Mouse (Mus musculus): Measurements from ENCODE around the gene Dgat2. TPM values are rescaled to one million over a fixed set of nuclear protein-coding genes. Genes with fewer than 3 reads are reported as not detected.

The Dgat2 gene
- total and polyA plus RNA-seq, 3 experiments, result 1.6 to 2.8 (median 1.7) TPM

DNA sequence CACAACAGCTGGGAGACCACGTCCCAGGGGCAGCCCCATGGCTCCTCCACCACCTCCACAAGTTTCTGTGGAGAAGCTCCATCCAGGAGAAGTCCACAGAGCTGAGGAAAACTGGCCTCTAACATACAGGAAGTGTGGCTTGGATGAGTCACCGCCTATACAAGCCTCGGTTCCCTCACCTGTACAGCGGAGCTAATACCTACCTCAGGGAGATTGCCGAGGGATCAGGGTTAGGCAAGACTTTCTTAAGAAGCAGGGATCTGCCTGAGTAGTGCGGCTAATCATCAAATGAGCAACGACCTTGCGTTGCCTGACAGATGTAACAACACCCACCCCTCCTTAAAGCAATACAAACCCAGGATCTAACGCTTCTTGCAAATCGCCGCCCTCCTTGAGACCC is 7.4 kb downstream of the Dgat2 start:
- TF ChIP-seq BHLHE40 (IDR thresholded peaks at IDR 0.05; ENCODE audit: low read depth, low read length) (no peak), MYC (IDR thresholded peaks at IDR 0.05; ENCODE audit: low read depth, low read length) (no peak), MAZ (IDR thresholded peaks at IDR 0.05; ENCODE audit: low read depth, low read length) (no peak), ETS1 (conservative IDR thresholded peaks at IDR 0.05; ENCODE audit: low read depth, low read length) (no peak), UBTF (IDR thresholded peaks at IDR 0.05; ENCODE audit: low read depth, low read length) (no peak), NELFE (IDR thresholded peaks at IDR 0.05; ENCODE audit: low read depth, low read length) (no peak), KAT2A (IDR thresholded peaks at IDR 0.05; ENCODE audit: insufficient replicate concordance, low read length) (no peak), NRF1 (IDR thresholded peaks at IDR 0.05; ENCODE audit: low read depth, low read length) (no peak), IRF4 (IDR thresholded peaks at IDR 0.05; ENCODE audit: low read depth, low read length) (no peak), JUN (IDR thresholded peaks at IDR 0.05; ENCODE audit: insufficient read depth, low read depth, low read length) (no peak), PAX5 (IDR thresholded peaks at IDR 0.05; ENCODE audit: low read length) (no peak)
- no peaks in the 10 kb centered on the region for H3K79me2 ChIP-seq (replicated peaks; ENCODE audit: control insufficient read depth, extremely low read depth, insufficient read depth, poor library complexity, severe bottlenecking)

DNA sequence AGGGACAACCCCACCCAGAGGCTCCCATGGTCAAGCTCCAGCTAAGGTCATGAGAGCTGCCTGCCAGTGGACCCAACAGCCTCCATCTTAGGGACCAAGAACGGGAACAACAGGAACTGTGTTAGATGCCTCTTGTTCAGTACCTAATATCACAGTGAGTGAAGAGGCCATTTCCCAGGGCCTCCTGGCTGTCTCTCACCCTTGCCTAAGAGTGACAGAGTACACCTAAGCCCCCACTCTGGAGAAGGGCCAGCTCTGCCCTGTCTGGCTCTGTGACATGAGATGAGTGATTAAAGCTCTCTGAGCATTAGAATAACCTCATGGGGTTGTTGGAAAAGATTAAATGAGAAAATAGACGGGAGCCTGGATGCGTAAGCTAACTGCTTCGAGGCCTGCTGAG is 8.5 kb downstream of the Dgat2 start:
- Histone ChIP-seq H3K27ac (ENCODE audit: insufficient read depth, low read depth) (no peak overlapping the region), H3K36me3 (replicated peaks in 1 of 2; ENCODE audit: control insufficient read depth in 1 of 2, insufficient read depth in 1 of 2, low read length in 1 of 2) (no peaks in the 10 kb centered on the region), H3K9me3 (replicated peaks; ENCODE audit: low read length) (no peaks in the 10 kb centered on the region), H3K9ac (ENCODE audit: insufficient read depth, low read depth) (no peak overlapping the region), H3K4me2 (ENCODE audit: insufficient read depth, low read depth, poor library complexity, severe bottlenecking) (no peak overlapping the region), H3K4me3 (replicated peaks in 1 of 3; ENCODE audit: low read depth in 2 of 3, low read length in 2 of 3, poor library complexity in 1 of 3) (no peak overlapping the region), H3K4me1 (ENCODE audit: control insufficient read depth in 1 of 2, insufficient read depth in 2 of 2) (peaks cover 0 to 6% of the 10 kb centered on the region in 2 experiments; a peak in 2 of 4 replicates), H3K79me2 (replicated peaks; ENCODE audit: control insufficient read depth, extremely low read depth, insufficient read depth, poor library complexity, severe bottlenecking) (no peaks in the 10 kb centered on the region), H3K27me3 (replicated peaks) (peaks cover 9% of the 10 kb centered on the region)
- dilution Hi-C loops (cut with MboI; ENCODE audit: extremely low pct_ligation_motif_present, extremely low pct_unique_long_range_greater_than_20kb, low sequenced_read_pairs) (no loop called here), in situ Hi-C loops (cut with MboI; ENCODE audit: low pct_ligation_motif_present, low pct_unique_long_range_greater_than_20kb, low sequenced_read_pairs) (no loop called here)
- no peak for DNase-seq (ENCODE audit: extremely low read depth)
- TF ChIP-seq USF1 (IDR thresholded peaks at IDR 0.05; ENCODE audit: low read depth, low read length) (no peak), RCOR1 (conservative IDR thresholded peaks at IDR 0.05; ENCODE audit: low read depth, low read length) (no peak), TBP (conservative IDR thresholded peaks at IDR 0.05; ENCODE audit: low read depth, low read length) (no peak), BHLHE40 (IDR thresholded peaks at IDR 0.05; ENCODE audit: low read depth, low read length) (no peak), SMC3 (IDR thresholded peaks at IDR 0.05; ENCODE audit: low read depth, low read length) (no peak)

More for the DNA sequence above, 7.4 kb downstream of the Dgat2 start:
- Histone ChIP-seq H3K9me3 (replicated peaks; ENCODE audit: low read length) (no peaks in the 10 kb centered on the region), H3K27me3 (replicated peaks) (peaks cover 18% of the 10 kb centered on the region), H3K4me2 (ENCODE audit: insufficient read depth, low read depth, poor library complexity, severe bottlenecking) (no peak overlapping the region), H3K9ac (ENCODE audit: insufficient read depth, low read depth) (no peak overlapping the region), H3K4me3 (replicated peaks in 1 of 3; ENCODE audit: low read depth in 2 of 3, low read length in 2 of 3, poor library complexity in 1 of 3) (no peak overlapping the region), H3K36me3 (replicated peaks in 1 of 2; ENCODE audit: control insufficient read depth in 1 of 2, insufficient read depth in 1 of 2, low read length in 1 of 2) (no peaks in the 10 kb centered on the region), H3K27ac (ENCODE audit: insufficient read depth, low read depth) (no peak overlapping the region), H3K4me1 (ENCODE audit: control insufficient read depth in 1 of 2, insufficient read depth in 2 of 2) (peaks cover 0 to 6% of the 10 kb centered on the region in 2 experiments; a peak in 2 of 4 replicates)
- dilution Hi-C loops (cut with MboI; ENCODE audit: extremely low pct_ligation_motif_present, extremely low pct_unique_long_range_greater_than_20kb, low sequenced_read_pairs) (no loop called here), in situ Hi-C loops (cut with MboI; ENCODE audit: low pct_ligation_motif_present, low pct_unique_long_range_greater_than_20kb, low sequenced_read_pairs) (no loop called here)
- no peak for DNase-seq (ENCODE audit: extremely low read depth)

Data from CH12.LX (cell line).